Mouse (Mus musculus): ENCODE measurements at regions not wholly inside any gene's neighbourhood (a gene's known extent, or its start where the extent isn't known, plus 50 kb on each side); places are given as distances from the start of the nearest gene placed in this dataset.

DNA sequence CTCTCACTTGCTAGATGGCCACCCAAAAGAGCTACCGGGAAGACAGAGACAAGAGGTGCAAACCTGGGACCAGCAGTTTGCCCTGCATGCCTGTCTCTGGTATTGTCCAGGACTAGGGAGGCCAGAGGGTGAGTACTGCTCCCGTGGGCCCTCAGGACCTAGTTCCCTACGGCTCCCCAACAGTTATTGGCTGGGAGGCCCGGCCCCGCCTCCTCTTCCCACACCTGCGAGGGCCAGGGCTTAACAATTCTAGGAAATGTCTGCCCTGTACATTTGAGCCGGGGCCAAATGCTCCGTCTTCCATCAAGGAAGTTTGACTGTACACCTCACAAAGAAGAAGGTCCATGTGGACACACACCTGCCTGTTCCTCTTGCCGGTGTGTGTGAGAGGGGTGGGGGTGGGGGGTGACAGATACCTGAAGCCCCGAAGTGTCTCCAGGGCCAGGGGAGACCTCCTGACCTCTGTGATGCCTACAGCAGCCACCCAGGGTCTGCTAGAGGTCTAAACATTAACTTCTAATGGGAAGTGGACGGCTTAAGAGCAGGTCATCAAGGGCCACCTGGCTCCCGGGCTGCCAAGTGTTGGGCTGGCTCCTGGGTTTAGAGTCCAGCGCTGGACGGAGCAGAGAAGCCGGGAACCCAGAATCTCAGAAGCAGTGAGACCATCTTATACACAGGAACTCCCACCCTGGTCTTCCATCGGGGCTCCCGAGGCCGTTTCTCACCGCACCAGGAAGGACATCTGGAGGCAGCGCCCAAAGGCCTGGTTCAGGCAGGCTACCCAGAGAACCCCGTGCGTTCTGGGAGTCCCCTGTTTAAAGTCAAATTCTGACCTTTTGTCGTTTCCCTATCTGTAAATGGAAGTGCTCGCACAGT is 146.5 kb downstream of the Vegfa start:
- Histone ChIP-seq H3K27ac (no peak overlapping the region), H3K36me3 (no peaks in the 10 kb centered on the region), H3K9ac (no peak overlapping the region), H3K4me1 (peaks cover 6% of the 10 kb centered on the region), H3K4me3 (no peak overlapping the region), H3K27me3 (replicated peaks) (no peaks in the 10 kb centered on the region; the same call in none of the 2 replicates), H3K9me3 (no peaks in the 10 kb centered on the region), H3K4me2 (replicated peaks) (no peak overlapping the region)
- no peak for ATAC-seq (ENCODE audit: low FRiP score, low read depth)
- 63% methylated on average over 24 of the region's 24 CpGs for WGBS

DNA sequence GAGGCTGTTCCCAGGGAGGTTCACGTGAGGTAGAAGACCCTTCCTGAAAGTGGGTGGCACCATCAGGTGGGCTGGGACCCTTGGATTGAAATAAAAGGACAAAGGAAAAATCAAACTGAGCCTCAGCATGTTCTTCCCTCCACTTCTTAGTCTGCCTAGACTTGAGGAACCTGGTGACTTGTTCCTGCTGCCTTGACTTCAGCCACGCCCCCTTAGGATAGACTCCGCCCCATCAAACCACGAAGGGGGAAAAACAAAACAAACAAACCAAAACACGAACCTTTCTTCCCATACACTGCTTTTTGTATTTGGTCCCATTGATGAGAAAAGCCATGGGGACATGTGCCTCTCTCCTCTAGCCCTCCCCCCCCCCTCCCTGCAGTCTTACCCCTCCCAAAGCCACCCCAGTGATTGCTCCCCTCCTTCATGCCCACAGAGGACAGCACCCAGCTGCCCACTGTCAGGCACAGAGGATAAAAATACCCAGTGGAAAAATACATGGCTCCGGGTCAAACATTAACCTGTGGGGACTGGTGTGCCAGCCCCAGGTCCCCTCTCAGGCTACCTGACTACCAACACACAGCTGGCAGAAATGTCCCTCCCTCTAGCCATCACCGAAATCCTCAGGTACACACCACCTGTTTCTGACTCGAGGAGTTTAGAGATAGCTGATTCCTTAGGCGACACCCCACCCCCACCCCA is 148.0 kb downstream of the Vegfa start:
- WGBS: 76% methylated on average over 9 of the region's 9 CpGs
- no peak for ATAC-seq (ENCODE audit: low FRiP score, low read depth)

GRCm38 (mm10) chr17:45882682-45883081 is 149.0 kb upstream of the 1600014C23Rik start:
- Histone ChIP-seq H3K4me2 (replicated peaks) (no peak overlapping the region), H3K9me3 (0 out of 2 replicates have a peak, but pooled peaks cover 5% of the 10 kb centered on the region), H3K36me3 (no peaks in the 10 kb centered on the region), H3K4me3 (no peak overlapping the region), H3K27me3 (replicated peaks) (peaks cover under 1% of the 10 kb centered on the region; the same call in 1 of the 2 replicates), H3K27ac (no peak overlapping the region), H3K4me1 (peaks cover 6% of the 10 kb centered on the region), H3K9ac (no peak overlapping the region)
- 80% methylated on average over 3 of the region's 3 CpGs for WGBS
- no peak for ATAC-seq (ENCODE audit: low FRiP score, low read depth)

More for the DNA sequence above, 148.0 kb downstream of the Vegfa start:
- Histone ChIP-seq H3K36me3 (no peaks in the 10 kb centered on the region), H3K4me3 (no peak overlapping the region), H3K9me3 (no peaks in the 10 kb centered on the region), H3K9ac (no peak overlapping the region), H3K27ac (no peak overlapping the region), H3K4me1 (peaks cover 6% of the 10 kb centered on the region), H3K4me2 (replicated peaks) (no peak overlapping the region), H3K27me3 (replicated peaks) (no peaks in the 10 kb centered on the region; the same call in 1 of the 2 replicates)

GRCm38 (mm10) chr17:45881284-45881683 is 147.6 kb upstream of the 1600014C23Rik start:
- Histone ChIP-seq H3K27me3 (replicated peaks) (peaks cover 6% of the 10 kb centered on the region; the same call in 1 of the 2 replicates), H3K4me3 (no peak overlapping the region), H3K27ac (no peak overlapping the region), H3K4me1 (peaks cover 2% of the 10 kb centered on the region), H3K9me3 (0 out of 2 replicates have a peak, but pooled peaks cover 5% of the 10 kb centered on the region), H3K9ac (no peak overlapping the region), H3K4me2 (replicated peaks) (no peak overlapping the region), H3K36me3 (no peaks in the 10 kb centered on the region)
- 96% methylated on average over 9 of the region's 9 CpGs for WGBS
- ATAC-seq (ENCODE audit: low FRiP score, low read depth): no peak

GRCm38 (mm10) chr17:45880761-45881160 is 147.1 kb upstream of the 1600014C23Rik start:
- WGBS: 86% methylated on average over 6 of the region's 6 CpGs
- ATAC-seq (ENCODE audit: low FRiP score, low read depth): no peak

DNA sequence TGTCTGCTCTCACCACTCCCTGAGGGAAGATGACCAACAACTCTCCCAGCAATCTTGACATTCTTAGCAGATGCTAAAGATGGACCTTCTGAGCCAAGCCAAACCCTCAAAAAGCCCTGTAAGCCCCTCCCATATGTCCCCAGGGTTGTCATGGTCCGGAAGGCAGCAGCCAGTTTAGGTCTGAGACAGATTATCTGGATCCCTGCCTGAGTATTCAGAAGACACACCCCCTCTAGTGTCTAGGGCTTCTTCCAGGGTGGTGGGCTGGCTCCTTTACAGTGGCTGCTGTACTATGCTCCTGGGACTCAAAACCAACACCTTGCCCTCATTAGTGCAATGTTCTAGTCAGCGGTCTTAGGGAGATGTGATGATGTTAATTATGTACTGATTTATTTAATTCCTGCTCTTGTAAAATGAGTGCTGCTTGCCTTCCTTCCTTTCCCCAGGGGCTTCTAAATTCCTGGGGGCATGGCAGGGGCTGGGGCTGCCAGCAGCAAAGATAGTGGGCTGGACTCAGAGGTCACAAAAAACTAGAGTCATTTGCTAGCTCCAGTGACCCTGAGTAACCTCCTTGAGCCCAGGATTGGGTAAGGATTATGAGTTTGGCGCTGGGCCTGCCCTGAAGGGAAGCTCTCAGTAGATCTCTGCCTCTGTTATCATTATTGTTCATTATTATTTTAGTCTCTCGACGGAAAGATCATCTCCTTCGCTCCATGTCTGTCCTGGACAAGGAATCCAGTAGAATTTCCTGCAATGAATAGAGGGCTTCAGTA is 146.0 kb upstream of the 1600014C23Rik start:
- Histone ChIP-seq H3K4me1 (no peaks in the 10 kb centered on the region; the same call in 1 of the 2 replicates), H3K9me3 (0 out of 2 replicates have a peak, but pooled peaks cover 5% of the 10 kb centered on the region), H3K4me2 (replicated peaks) (no peak overlapping the region), H3K4me3 (no peak overlapping the region), H3K9ac (no peak overlapping the region), H3K27ac (no peak overlapping the region), H3K27me3 (replicated peaks) (0 out of 2 replicates have a peak, but pooled peaks cover 6% of the 10 kb centered on the region), H3K36me3 (no peaks in the 10 kb centered on the region)
- WGBS: 72% methylated on average over 6 of the region's 6 CpGs
- ATAC-seq (ENCODE audit: low FRiP score, low read depth): no peak

More at GRCm38 (mm10) chr17:45880761-45881160, 147.1 kb upstream of the 1600014C23Rik start:
- no peak overlapping the region for H3K27ac ChIP-seq
- H3K9ac ChIP-seq: no peak overlapping the region
- no peaks in the 10 kb centered on the region for H3K36me3 ChIP-seq
- H3K4me3 ChIP-seq: no peak overlapping the region
- H3K4me2 ChIP-seq (replicated peaks): no peak overlapping the region
- 0 out of 2 replicates have a peak, but pooled peaks cover 5% of the 10 kb centered on the region for H3K9me3 ChIP-seq
- H3K4me1 ChIP-seq: no peaks in the 10 kb centered on the region; the same call in 1 of the 2 replicates
- 0 out of 2 replicates have a peak, but pooled peaks cover 6% of the 10 kb centered on the region for H3K27me3 ChIP-seq (replicated peaks)

GRCm38 (mm10) chr17:45878394-45878793 is 144.8 kb upstream of the 1600014C23Rik start:
- H3K4me2 ChIP-seq (replicated peaks): no peak overlapping the region
- H3K27me3 ChIP-seq (replicated peaks): 0 out of 2 replicates have a peak, but pooled peaks cover 6% of the 10 kb centered on the region
- ATAC-seq (ENCODE audit: low FRiP score, low read depth): no peak
- 0 out of 2 replicates have a peak, but pooled peaks cover 5% of the 10 kb centered on the region for H3K9me3 ChIP-seq
- 91% methylated on average over 6 of the region's 6 CpGs for WGBS
- H3K4me3 ChIP-seq: no peak overlapping the region
- no peaks in the 10 kb centered on the region for H3K36me3 ChIP-seq
- H3K27ac ChIP-seq: no peak overlapping the region
- no peak overlapping the region for H3K9ac ChIP-seq
- peaks cover 10% of the 10 kb centered on the region for H3K4me1 ChIP-seq

- H3K27me3 ChIP-seq (replicated peaks): 0 out of 2 replicates have a peak, but pooled peaks cover 9% of the 10 kb centered on the region
- H3K4me2 ChIP-seq (replicated peaks): no peak overlapping the region
- peaks cover 26% of the 10 kb centered on the region for H3K4me1 ChIP-seq
- H3K9ac ChIP-seq: no peak overlapping the region
- 92% methylated on average over 8 of the region's 8 CpGs for WGBS
- no peak for ATAC-seq (ENCODE audit: low FRiP score, low read depth)
- no peak overlapping the region for H3K4me3 ChIP-seq
- no peaks in the 10 kb centered on the region for H3K36me3 ChIP-seq
- H3K9me3 ChIP-seq: 0 out of 2 replicates have a peak, but pooled peaks cover 5% of the 10 kb centered on the region
- H3K27ac ChIP-seq: no peak overlapping the region
These were observed 141.7 kb upstream of the 1600014C23Rik start for GRCm38 (mm10) chr17:45875325-45875724.

- Histone ChIP-seq H3K9ac (no peak overlapping the region), H3K27ac (0 out of 2 replicates have a peak overlapping the region, but pooled peaks have one; percentile 20), H3K27me3 (replicated peaks) (0 out of 2 replicates have a peak, but pooled peaks cover 9% of the 10 kb centered on the region), H3K36me3 (no peaks in the 10 kb centered on the region), H3K4me1 (peaks cover 35% of the 10 kb centered on the region), H3K4me2 (replicated peaks) (peak overlapping the region; percentile 45), H3K9me3 (0 out of 2 replicates have a peak, but pooled peaks cover 5% of the 10 kb centered on the region), H3K4me3 (no peak overlapping the region)
- ATAC-seq (ENCODE audit: low FRiP score, low read depth): peak; percentile 48; the same call in 1 of the 2 replicates
- WGBS: 12% methylated on average over 8 of the region's 8 CpGs
These were observed 140.4 kb upstream of the 1600014C23Rik start for GRCm38 (mm10) chr17:45873996-45874395.

DNA sequence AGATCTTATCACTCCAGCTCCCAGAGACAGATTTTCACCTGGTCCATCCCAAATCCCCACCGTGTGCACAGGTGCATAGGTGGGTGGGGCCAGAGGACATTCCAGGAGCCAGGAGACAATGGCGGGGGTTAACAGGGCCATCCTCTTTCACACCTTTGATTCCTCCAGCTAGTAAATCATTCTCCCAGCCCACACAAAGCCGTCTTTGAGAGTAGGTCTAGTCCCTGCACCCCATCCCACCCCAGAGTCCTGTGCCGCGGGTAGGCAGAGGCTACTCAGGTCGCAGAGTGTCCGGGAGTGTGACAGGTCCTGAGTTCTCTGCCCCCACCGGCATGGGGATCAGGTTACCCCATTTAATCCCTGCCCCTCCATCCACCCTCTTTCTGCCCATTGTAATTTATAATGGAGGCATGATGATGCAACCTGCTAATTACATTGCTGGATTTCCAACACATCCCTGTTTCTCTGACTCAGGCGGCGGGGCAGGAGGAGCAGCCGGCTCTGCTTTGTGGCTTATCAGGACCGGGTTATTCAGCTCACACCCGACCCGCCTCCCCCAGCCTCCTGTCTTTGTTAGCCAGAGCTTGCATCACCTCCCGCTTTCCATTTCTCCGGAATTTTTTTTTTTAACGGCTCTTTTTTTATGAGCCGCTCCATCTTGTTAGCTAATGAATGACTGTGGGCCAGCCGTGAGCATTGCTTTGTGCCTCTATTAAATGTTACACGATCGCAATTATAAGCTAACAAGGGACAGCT is 139.7 kb upstream of the 1600014C23Rik start:
- 0 out of 2 replicates have a peak, but pooled peaks cover 2% of the 10 kb centered on the region for H3K9me3 ChIP-seq
- WGBS: 3% methylated on average over 21 of the region's 21 CpGs
- H3K27ac ChIP-seq: 0 out of 2 replicates have a peak overlapping the region, but pooled peaks have one; percentile 20
- H3K4me1 ChIP-seq: peaks cover 35% of the 10 kb centered on the region
- no peak overlapping the region for H3K9ac ChIP-seq
- peak overlapping the region; percentile 45 for H3K4me2 ChIP-seq (replicated peaks)
- ATAC-seq (ENCODE audit: low FRiP score, low read depth): peak; percentile 63; the same call in 1 of the 2 replicates
- no peaks in the 10 kb centered on the region for H3K36me3 ChIP-seq
- 0 out of 2 replicates have a peak, but pooled peaks cover 9% of the 10 kb centered on the region for H3K27me3 ChIP-seq (replicated peaks)
- no peak overlapping the region for H3K4me3 ChIP-seq

Measured in neural tube, embryonic 12.5 days (tissue).